Mouse (Mus musculus): ENCODE measurements at regions not wholly inside any gene's neighbourhood (a gene's known extent, or its start where the extent isn't known, plus 50 kb on each side); places are given as distances from the start of the nearest gene placed in this dataset.

- TF ChIP-seq POLR2A (IDR thresholded peaks at IDR 0.05; ENCODE audit: insufficient read length, low read depth) (no peak), USF1 (IDR thresholded peaks at IDR 0.05; ENCODE audit: low read depth) (no peak), CEBPB (IDR thresholded peaks at IDR 0.05; ENCODE audit: insufficient read depth, poor library complexity, severe bottlenecking) (no peak), MYOG (IDR thresholded peaks at IDR 0.05; ENCODE audit: control insufficient read depth in 1 of 3, insufficient read depth in 1 of 3, insufficient read length in 2 of 3, low read depth in 2 of 3) (no peak), POLR2AphosphoS2 (IDR thresholded peaks at IDR 0.05; ENCODE audit: insufficient read length, low read depth) (no peak), REST (IDR thresholded peaks at IDR 0.05; ENCODE audit: insufficient read depth, insufficient read length) (no peak)
Observed at GRCm38 (mm10) chr13:110798313-110798712, 403.5 kb downstream of the Plk2 start.

Data from myocyte (in vitro differentiated cells).